Mouse (Mus musculus) CH12.LX (cell line): ENCODE results near the gene Kpna6. TPM values are rescaled to one million over a fixed set of nuclear protein-coding genes. Genes with fewer than 3 reads are reported as not detected.

Source experiments
- DNase-seq: peaks from one replicate; pipeline ENCODE4 v3.0.0-alpha.2; 2013; ENCODE audit errors: extremely low read depth
- H3K27ac ChIP-seq: 2 replicates; pipeline ENCODE4 v1.5.1; 2012; ENCODE audit warnings: low read depth, mild to moderate bottlenecking, control low read depth, moderate library complexity; ENCODE audit not compliant: insufficient read depth
- H3K27me3 ChIP-seq: replicated peaks from 2 replicates; pipeline ENCODE3; 2012; ENCODE audit warnings: inconsistent platforms
- H3K36me3 ChIP-seq, 2 experiments: replicated peaks in 1 of 2; 2 replicates each; pipeline versions ENCODE3 to v1.6.1; 2012; ENCODE audit warnings: inconsistent platforms in 1 of 2, low read length in 1 of 2, mild to moderate bottlenecking in 1 of 2, mixed read lengths in 1 of 2, moderate library complexity in 1 of 2; ENCODE audit not compliant: control insufficient read depth in 1 of 2, insufficient read depth in 1 of 2
- H3K4me1 ChIP-seq, 2 experiments: 2 replicates each; pipeline ENCODE4 v1.6.1; 2012; ENCODE audit warnings: inconsistent platforms in 1 of 2, moderate library complexity in 1 of 2; ENCODE audit not compliant: insufficient read depth in 2 of 2, control insufficient read depth in 1 of 2
- H3K4me2 ChIP-seq: 2 replicates; pipeline ENCODE4 v1.6.1; 2012; ENCODE audit warnings: low read depth, mild to moderate bottlenecking, control low read depth; ENCODE audit not compliant: poor library complexity, insufficient read depth, severe bottlenecking
- H3K4me3 ChIP-seq, 3 experiments: fragments of 150-350 bp in 1 of 3; sonication (generic) in 1 of 3; replicated peaks in 1 of 3; 2 replicates each; pipeline versions ENCODE3 to v1.5.1; 2011 to 2012; ENCODE audit warnings: low read depth in 2 of 3, low read length in 2 of 3, mild to moderate bottlenecking in 2 of 3, moderate library complexity in 2 of 3, control low read depth in 1 of 3, improper control_type of control experiment in 1 of 3, inconsistent platforms in 1 of 3, mixed read lengths in 1 of 3; ENCODE audit not compliant: poor library complexity in 1 of 3
- H3K79me2 ChIP-seq: replicated peaks from 2 replicates; pipeline ENCODE4 v1.6.1; 2012; ENCODE audit warnings: mild to moderate bottlenecking, moderate library complexity; ENCODE audit not compliant: control insufficient read depth, poor library complexity, insufficient read depth, severe bottlenecking; ENCODE audit errors: extremely low read depth
- H3K9ac ChIP-seq: 2 replicates; pipeline ENCODE4 v1.6.1; 2012; ENCODE audit warnings: low read depth, mild to moderate bottlenecking, control low read depth, moderate library complexity; ENCODE audit not compliant: insufficient read depth
- H3K9me3 ChIP-seq: replicated peaks from 2 replicates; pipeline ENCODE3; 2012; ENCODE audit warnings: low read length, inconsistent platforms, mixed read lengths
- BHLHE40 ChIP-seq: IDR thresholded peaks from 2 replicates; pipeline ENCODE4 v1.6.1; 2011; ENCODE audit warnings: mild to moderate bottlenecking, low read depth, low read length, improper control_type of control experiment
- CHD1 ChIP-seq: IDR thresholded peaks from 2 replicates; pipeline ENCODE4 v1.6.1; 2012; ENCODE audit warnings: low read depth, low read length, improper control_type of control experiment, inconsistent platforms
- CHD2 ChIP-seq: IDR thresholded peaks from 2 replicates; pipeline ENCODE4 v1.6.1; 2011; ENCODE audit warnings: low read length, improper control_type of control experiment
- CTCF ChIP-seq, 2 experiments: IDR thresholded peaks in 1 of 2; conservative IDR thresholded peaks in 1 of 2; 2 replicates each; pipeline ENCODE4 v1.5.1; 2011 to 2012; ENCODE audit warnings: low read depth in 2 of 2, low read length in 2 of 2, improper control_type of control experiment in 1 of 2, inconsistent platforms in 1 of 2, mild to moderate bottlenecking in 1 of 2, moderate library complexity in 1 of 2
- E2F4 ChIP-seq: IDR thresholded peaks from 2 replicates; pipeline ENCODE4 v1.6.1; 2011; ENCODE audit warnings: low read depth, low read length, improper control_type of control experiment; ENCODE audit not compliant: insufficient replicate concordance
- ELF1 ChIP-seq: IDR thresholded peaks from 2 replicates; pipeline ENCODE4 v1.6.1; 2014; ENCODE audit warnings: low read depth, mild to moderate bottlenecking, inconsistent platforms, low read length, improper control_type of control experiment
- ETS1 ChIP-seq: conservative IDR thresholded peaks from 2 replicates; pipeline ENCODE4 v1.6.1; 2012; ENCODE audit warnings: low read depth, mild to moderate bottlenecking, inconsistent platforms, low read length, improper control_type of control experiment, moderate library complexity
- GABPA ChIP-seq: IDR thresholded peaks from 2 replicates; pipeline ENCODE4 v1.6.1; 2012; ENCODE audit warnings: low read depth, low read length, improper control_type of control experiment, inconsistent platforms; ENCODE audit not compliant: insufficient replicate concordance
- HCFC1 ChIP-seq: IDR thresholded peaks from 2 replicates; pipeline ENCODE4 v1.6.1; 2012; ENCODE audit warnings: low read depth, mild to moderate bottlenecking, inconsistent platforms, low read length, improper control_type of control experiment
- IRF4 ChIP-seq: IDR thresholded peaks from 2 replicates; pipeline ENCODE4 v1.6.1; 2014; ENCODE audit warnings: low read depth, mild to moderate bottlenecking, inconsistent platforms, low read length, improper control_type of control experiment
- JUN ChIP-seq: IDR thresholded peaks from 2 replicates; pipeline ENCODE4 v1.6.1; 2011; ENCODE audit warnings: low read depth, mild to moderate bottlenecking, low read length, improper control_type of control experiment, moderate library complexity; ENCODE audit not compliant: insufficient read depth
- JUND ChIP-seq: conservative IDR thresholded peaks from 2 replicates; pipeline ENCODE4 v1.6.1; 2011; ENCODE audit warnings: low read depth, low read length, improper control_type of control experiment
- KAT2A ChIP-seq: IDR thresholded peaks from 2 replicates; pipeline ENCODE4 v1.6.1; 2012; ENCODE audit warnings: low read length, improper control_type of control experiment, inconsistent platforms; ENCODE audit not compliant: insufficient replicate concordance
- MAFK ChIP-seq: IDR thresholded peaks from 2 replicates; pipeline ENCODE4 v1.6.1; 2011; ENCODE audit warnings: low read length, improper control_type of control experiment; ENCODE audit not compliant: insufficient replicate concordance
- MAX ChIP-seq: IDR thresholded peaks from 2 replicates; pipeline ENCODE4 v1.6.1; 2011; ENCODE audit warnings: low read length, improper control_type of control experiment
- MAZ ChIP-seq: IDR thresholded peaks from 2 replicates; pipeline ENCODE4 v1.6.1; 2012; ENCODE audit warnings: low read depth, mild to moderate bottlenecking, inconsistent platforms, low read length, improper control_type of control experiment, moderate library complexity
- MEF2A ChIP-seq: IDR thresholded peaks from 2 replicates; pipeline ENCODE4 v1.6.1; 2014; ENCODE audit warnings: low read depth, mild to moderate bottlenecking, inconsistent platforms, low read length, improper control_type of control experiment, borderline replicate concordance
- MXI1 ChIP-seq: IDR thresholded peaks from 2 replicates; pipeline ENCODE4 v1.6.1; 2011; ENCODE audit warnings: mild to moderate bottlenecking, low read depth, low read length, improper control_type of control experiment
- MYC ChIP-seq: IDR thresholded peaks from 2 replicates; pipeline ENCODE4 v1.6.1; 2011; ENCODE audit warnings: low read depth, mild to moderate bottlenecking, improper control_type of control experiment, low read length
- NELFE ChIP-seq: IDR thresholded peaks from 2 replicates; pipeline ENCODE4 v1.6.1; 2011; ENCODE audit warnings: low read depth, low read length, improper control_type of control experiment
- NRF1 ChIP-seq: IDR thresholded peaks from 2 replicates; pipeline ENCODE4 v1.6.1; 2014; ENCODE audit warnings: low read depth, mild to moderate bottlenecking, inconsistent platforms, low read length, improper control_type of control experiment, moderate library complexity
- PAX5 ChIP-seq: IDR thresholded peaks from 2 replicates; pipeline ENCODE4 v1.6.1; 2012; ENCODE audit warnings: low read length, inconsistent platforms, mixed read lengths
- POLR2A ChIP-seq: IDR thresholded peaks from 2 replicates; pipeline ENCODE4 v1.6.1; 2011; ENCODE audit warnings: low read depth, mild to moderate bottlenecking, improper control_type of control experiment, low read length
- POLR2AphosphoS2 ChIP-seq: IDR thresholded peaks from 2 replicates; pipeline ENCODE4 v1.6.1; 2011; ENCODE audit warnings: low read depth, low read length, improper control_type of control experiment
- RAD21 ChIP-seq: IDR thresholded peaks from 2 replicates; pipeline ENCODE4 v1.6.1; 2011; ENCODE audit warnings: low read depth, mild to moderate bottlenecking, low read length, improper control_type of control experiment, moderate library complexity
- RCOR1 ChIP-seq: conservative IDR thresholded peaks from 2 replicates; pipeline ENCODE4 v1.6.1; 2012; ENCODE audit warnings: low read depth, mild to moderate bottlenecking, inconsistent platforms, low read length, improper control_type of control experiment
- SIN3A ChIP-seq: IDR thresholded peaks from 2 replicates; pipeline ENCODE4 v1.6.1; 2012; ENCODE audit warnings: low read length, improper control_type of control experiment, inconsistent platforms
- SMC3 ChIP-seq: IDR thresholded peaks from 2 replicates; pipeline ENCODE4 v1.6.1; 2011; ENCODE audit warnings: low read depth, low read length, improper control_type of control experiment
- TBP ChIP-seq: conservative IDR thresholded peaks from 2 replicates; pipeline ENCODE4 v1.6.1; 2011; ENCODE audit warnings: low read depth, low read length, improper control_type of control experiment
- TCF12 ChIP-seq: IDR thresholded peaks from 2 replicates; pipeline ENCODE4 v1.6.1; 2014; ENCODE audit warnings: low read depth, mild to moderate bottlenecking, inconsistent platforms, low read length, improper control_type of control experiment
- UBTF ChIP-seq: IDR thresholded peaks from 2 replicates; pipeline ENCODE4 v1.6.1; 2012; ENCODE audit warnings: low read depth, mild to moderate bottlenecking, inconsistent platforms, low read length, improper control_type of control experiment, moderate library complexity
- USF1 ChIP-seq: IDR thresholded peaks from 2 replicates; pipeline ENCODE4 v1.6.1; 2014; ENCODE audit warnings: low read depth, mild to moderate bottlenecking, inconsistent platforms, low read length, improper control_type of control experiment
- USF2 ChIP-seq: conservative IDR thresholded peaks from 2 replicates; pipeline ENCODE4 v1.6.1; 2011; ENCODE audit warnings: low read depth, low read length, improper control_type of control experiment
- ZC3H11A ChIP-seq: IDR thresholded peaks from 2 replicates; pipeline ENCODE4 v1.6.1; 2012; ENCODE audit warnings: low read depth, mild to moderate bottlenecking, inconsistent platforms, low read length, improper control_type of control experiment
- ZKSCAN1 ChIP-seq: IDR thresholded peaks from 2 replicates; pipeline ENCODE4 v1.6.1; 2012; ENCODE audit warnings: low read depth, inconsistent platforms, low read length, improper control_type of control experiment, borderline replicate concordance
- ZMIZ1 ChIP-seq: IDR thresholded peaks from 2 replicates; pipeline ENCODE4 v1.6.1; 2012; ENCODE audit warnings: low read depth, mild to moderate bottlenecking, inconsistent platforms, low read length, improper control_type of control experiment
- ZNF384 ChIP-seq: IDR thresholded peaks from 2 replicates; pipeline ENCODE4 v1.6.1; 2012; ENCODE audit warnings: low read depth, low read length, improper control_type of control experiment, inconsistent platforms
- dilution Hi-C: fragments of 300-500 bp; cut with MboI; formaldehyde crosslinking; loops from 2 replicates; pipeline ENCODE4 v1.14.3; 2020; ENCODE audit warnings: low sequenced_read_pairs; ENCODE audit not compliant: extremely low pct_unique_long_range_greater_than_20kb, extremely low pct_ligation_motif_present
- in situ Hi-C: fragments of 300-500 bp; cut with MboI; formaldehyde crosslinking; loops from 3 replicates; pipeline ENCODE4 v1.14.3; 2019; ENCODE audit warnings: low sequenced_read_pairs, low pct_ligation_motif_present, low pct_unique_long_range_greater_than_20kb, mixed read lengths
- polyA plus RNA-seq: library from polyadenylated mRNA; unstranded; fragments of >175 nt; gene quantifications from 2 replicates; pipeline ENCODE4 v1.2.1, GENCODE M21; 2012; ENCODE audit warnings: low read depth; ENCODE audit not compliant: insufficient read length
- total RNA-seq, 2 experiments: library from RNA; depleted of rRNA; stranded (reverse); fragments of 300-350 nt in 1 of 2; fragments of >200 nt in 1 of 2; gene quantifications; 2 replicates each; pipeline ENCODE4 v1.2.3; 2012 to 2014

Gene Kpna6
- total and polyA plus RNA-seq, 3 experiments, result 17.3 to 25.8 (median 19.6) TPM

DNA sequence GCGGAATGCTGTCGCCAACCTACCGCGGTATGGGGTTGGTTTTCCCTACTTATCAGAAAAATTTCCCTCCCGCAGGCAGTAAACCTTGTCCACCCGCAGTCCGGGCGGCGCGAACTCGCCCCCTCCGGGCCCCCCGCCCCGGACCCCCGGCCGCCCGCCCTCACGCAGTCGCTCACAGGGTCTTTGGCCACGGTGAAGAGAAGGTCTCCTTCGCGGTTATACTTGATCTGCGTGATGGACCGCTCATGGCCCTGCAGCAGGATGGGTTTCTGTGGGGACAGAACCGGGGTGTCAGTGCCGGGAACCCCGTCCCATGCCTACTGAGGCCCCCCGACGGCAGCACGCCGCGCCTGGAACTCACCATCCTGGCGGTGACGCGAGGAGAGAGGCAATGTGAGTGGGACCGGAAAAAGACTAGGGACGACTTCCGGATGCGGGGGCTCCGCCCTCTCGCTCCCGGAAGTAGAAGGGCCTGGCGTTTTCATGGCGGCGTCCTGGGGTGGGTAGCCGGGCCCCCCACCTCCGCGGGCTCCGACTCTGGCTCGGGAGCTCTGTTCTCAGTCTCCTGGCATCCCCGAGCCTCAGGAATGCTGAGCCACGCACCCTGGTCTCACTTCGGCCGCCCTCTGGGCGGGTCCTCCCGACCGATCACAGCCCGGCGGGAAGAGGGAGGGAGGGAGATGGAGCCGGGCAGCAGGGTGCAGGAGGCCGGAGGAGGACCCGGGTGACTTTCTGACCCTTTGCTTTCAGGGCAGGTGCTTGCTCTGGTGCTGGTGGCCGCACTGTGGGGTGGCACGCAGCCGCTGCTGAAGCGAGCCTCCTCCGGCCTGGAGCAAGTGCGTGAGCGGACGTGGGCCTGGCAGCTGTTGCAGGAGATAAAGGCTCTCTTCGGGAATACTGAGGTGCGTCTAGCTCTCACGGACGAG lies 72.1 kb downstream of the Kpna6 start, which contains the start of the genes Eif3i and Tmem234:
TSS of gene Eif3i (minus strand) at position 416 of the 926 bp plus-strand sequence.
TSS of gene Tmem234 (plus strand) at position 436 of the 926 bp plus-strand sequence.
- in situ Hi-C loops (loop anchor here (25.0 kb wide), 1 partner anchor 238 kb away; no protein-coding TSS in a partner anchor), dilution Hi-C loops (no loop called here)
- TF ChIP-seq RAD21, result no peak
- TF ChIP-seq KAT2A, result peak; percentile 77; the same call in 1 of the 2 replicates
- TF ChIP-seq PAX5, result no peak
- no peak for TF ChIP-seq ZKSCAN1
- TF ChIP-seq ZMIZ1, result peak; percentile 63
- peak; percentile 92 for TF ChIP-seq MXI1
- no peak for TF ChIP-seq USF2
- TF ChIP-seq SIN3A, result peak; percentile 96
- TF ChIP-seq E2F4, result no peak
- TF ChIP-seq NRF1, result peak; percentile 41; the same call in 1 of the 2 replicates
- TF ChIP-seq UBTF, result 0 out of 2 replicates have a peak, but pooled peaks have one; percentile 58
- no peak for TF ChIP-seq JUND
- TF ChIP-seq MAZ, result peak; percentile 70
- TF ChIP-seq SMC3, result peak; percentile 18; the same call in 1 of the 2 replicates
- TF ChIP-seq ELF1, result peak; percentile 97
- peak; percentile 67; the same call in 1 of the 2 replicates for TF ChIP-seq CHD2
- TF ChIP-seq RCOR1, result no peak
- TF ChIP-seq HCFC1, result peak; percentile 90
- TF ChIP-seq ZC3H11A, result no peak
- TF ChIP-seq IRF4, result peak; percentile 48
- TF ChIP-seq USF1, result no peak
- TF ChIP-seq MEF2A, result 0 out of 2 replicates have a peak, but pooled peaks have one; percentile 29
- TF ChIP-seq TCF12, result peak; percentile 89; the same call in 1 of the 2 replicates
- TF ChIP-seq MAFK, result no peak
- no peak for TF ChIP-seq JUN
- TF ChIP-seq MAX, result peak; percentile 83
- TF ChIP-seq CHD1, result no peak
- peak; percentile 88 for TF ChIP-seq MYC
- TF ChIP-seq ETS1, result no peak
- TF ChIP-seq ZNF384, result no peak
- peak; percentile 89 for TF ChIP-seq NELFE
- TF ChIP-seq CTCF (conservative IDR thresholded peaks at IDR 0.05 in 1 of 2, IDR thresholded peaks at IDR 0.05 in 1 of 2; ENCODE audit: low read depth in 2 of 2, low read length in 2 of 2), result peak in 1 of 2 experiments; percentile 19; a peak in 1 of 4 replicates
- peak; percentile 33; the same call in 1 of the 2 replicates for TF ChIP-seq POLR2AphosphoS2
- no peak; the same call in 1 of the 2 replicates for TF ChIP-seq GABPA
- TF ChIP-seq TBP, result peak; percentile 79
- TF ChIP-seq POLR2A, result peak; percentile 89
- TF ChIP-seq BHLHE40, result no peak

More for the DNA sequence above, 72.1 kb downstream of the Kpna6 start, which contains the start of the genes Eif3i and Tmem234:
- H3K27ac ChIP-seq, result no peak within 1 kb of the TSS; the same call in 1 of the 2 replicates
- H3K9ac ChIP-seq, result peak within 1 kb of the TSS; percentile 94
- peak within 1 kb of the TSS; percentile 68 to 89 (median 85) for H3K4me3 ChIP-seq
- no peaks in the 10 kb centered on the region for H3K27me3 ChIP-seq
- peaks cover 13 to 41% of the 10 kb centered on the region in 2 experiments for H3K4me1 ChIP-seq
- peaks cover 35 to 70% of the 10 kb centered on the region in 2 experiments for H3K36me3 ChIP-seq
- H3K9me3 ChIP-seq, result no peaks in the 10 kb centered on the region
- peak within 1 kb of the TSS; percentile 89 for H3K4me2 ChIP-seq
- peak; percentile 84 for DNase-seq
- H3K79me2 ChIP-seq, result peaks cover 66% of the 10 kb centered on the region
